Mouse (Mus musculus): ENCODE measurements at regions not wholly inside any gene's neighbourhood (a gene's known extent, or its start where the extent isn't known, plus 50 kb on each side); places are given as distances from the start of the nearest gene placed in this dataset.
A peak's percentile ranks its signal among the peaks of the same experiment; 100 is the strongest.

DNA sequence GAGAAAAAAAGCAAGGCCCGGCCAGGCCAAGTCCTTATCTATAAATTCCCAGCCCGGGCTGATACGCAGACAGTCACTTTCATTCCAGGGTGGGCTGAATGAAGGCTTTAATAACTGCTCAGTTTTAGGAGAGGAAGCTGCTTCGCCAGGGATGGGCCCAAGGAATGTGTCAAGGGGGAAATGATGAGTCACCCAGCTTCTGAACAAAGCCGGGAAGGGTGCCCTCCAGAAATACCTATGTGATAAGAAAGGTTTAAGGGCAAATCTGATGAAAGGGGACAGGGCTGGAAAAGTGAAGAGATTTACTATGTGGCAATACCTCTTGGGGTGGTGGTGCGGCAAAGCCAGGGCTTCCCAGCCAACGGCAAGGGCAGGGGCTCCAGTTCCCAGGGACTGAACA lies 145.6 kb downstream of the Samd5 start:
- no peaks in the 10 kb centered on the region for H3K4me1 ChIP-seq (ENCODE audit: control insufficient read depth, insufficient read depth, low read length)
- no peak overlapping the region for H3K4me3 ChIP-seq (ENCODE audit: insufficient read depth, low read depth, low read length)
- DNase-seq (ENCODE audit: extremely low read depth, low read depth, low spot score) = no peak
- H3K9ac ChIP-seq (ENCODE audit: low read depth, low read length) = no peak overlapping the region
- no peak overlapping the region for H3K27ac ChIP-seq (replicated peaks; ENCODE audit: insufficient read depth, low read depth, low read length)
- H3K79me2 ChIP-seq (ENCODE audit: control insufficient read depth, insufficient read depth, low read length) = no peaks in the 10 kb centered on the region
- no peaks in the 10 kb centered on the region for H3K27me3 ChIP-seq (ENCODE audit: control insufficient read depth, insufficient read depth, low read length)
- no peaks in the 10 kb centered on the region for H3K36me3 ChIP-seq (ENCODE audit: control insufficient read depth, insufficient read depth, low read length)
- TF ChIP-seq POLR2A (IDR thresholded peaks at IDR 0.05; ENCODE audit: extremely low read depth, insufficient read depth, low read length) (no peak), CTCF (IDR thresholded peaks at IDR 0.05; ENCODE audit: low read depth, low read length) (no peak)
- WGBS = 25% methylated on average over 7 of the region's 7 CpGs

DNA sequence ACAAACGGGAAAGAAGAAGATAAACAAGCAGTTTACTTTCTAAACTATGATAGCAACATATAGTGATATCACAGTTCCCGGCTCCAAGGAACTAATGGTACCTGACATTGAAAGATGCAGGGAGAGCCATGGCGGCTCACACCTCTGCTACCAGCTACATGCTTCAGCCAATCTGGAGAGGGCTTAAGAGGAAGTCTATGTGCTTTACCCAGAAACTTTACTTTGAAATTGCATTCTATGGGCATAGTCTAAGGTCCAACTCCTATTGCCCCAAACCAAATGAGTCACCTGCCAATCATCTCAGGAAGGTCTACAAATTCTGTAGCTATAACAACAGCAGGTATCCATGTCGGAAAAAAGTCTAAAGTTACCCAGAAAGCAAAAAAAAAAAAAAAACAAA lies 146.9 kb downstream of the Samd5 start:
- Histone ChIP-seq H3K36me3 (ENCODE audit: control insufficient read depth, insufficient read depth, low read length) (no peaks in the 10 kb centered on the region), H3K4me3 (ENCODE audit: insufficient read depth, low read depth, low read length) (no peak overlapping the region), H3K27me3 (ENCODE audit: control insufficient read depth, insufficient read depth, low read length) (no peaks in the 10 kb centered on the region), H3K79me2 (ENCODE audit: control insufficient read depth, insufficient read depth, low read length) (no peaks in the 10 kb centered on the region), H3K9ac (ENCODE audit: low read depth, low read length) (no peak overlapping the region), H3K27ac (replicated peaks; ENCODE audit: insufficient read depth, low read depth, low read length) (no peak overlapping the region), H3K4me1 (ENCODE audit: control insufficient read depth, insufficient read depth, low read length) (no peaks in the 10 kb centered on the region)
- 71% methylated on average over 4 of the region's 4 CpGs for WGBS
- no peak for TF ChIP-seq CTCF (IDR thresholded peaks at IDR 0.05; ENCODE audit: low read depth, low read length)
- no peak for TF ChIP-seq POLR2A (IDR thresholded peaks at IDR 0.05; ENCODE audit: extremely low read depth, insufficient read depth, low read length)
- no peak for DNase-seq (ENCODE audit: extremely low read depth, low read depth, low spot score)

DNA sequence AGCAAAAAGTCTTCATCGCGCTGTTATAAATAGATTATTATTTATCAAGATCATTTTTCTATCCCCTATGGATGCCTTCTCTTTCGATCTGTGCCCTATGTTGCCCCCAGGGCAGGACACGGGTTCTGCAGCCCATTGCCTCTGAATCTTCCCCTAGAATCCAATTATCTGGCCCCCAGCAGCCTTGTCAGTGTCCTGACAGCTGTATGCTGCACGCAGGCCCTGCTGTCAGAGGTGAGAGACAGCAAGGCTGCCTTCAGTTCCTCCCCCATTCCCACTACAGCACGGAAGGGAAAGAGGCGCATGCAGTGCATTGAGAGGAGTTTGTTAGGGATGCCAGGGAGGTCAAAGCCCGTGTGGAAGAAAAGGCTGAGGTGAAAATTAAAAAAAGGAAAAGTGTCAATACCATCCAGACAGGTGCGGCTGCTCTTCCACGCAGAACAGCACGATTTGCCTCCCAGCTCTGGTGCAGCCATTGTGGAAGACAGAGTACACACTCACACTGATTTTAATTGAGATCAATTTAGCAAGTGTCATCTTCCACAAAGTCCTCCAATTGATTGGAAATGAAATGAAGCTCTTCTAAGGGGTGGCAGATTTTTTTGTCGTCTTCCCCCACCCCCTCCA lies 165.1 kb downstream of the Samd5 start:
- 48% methylated on average over 12 of the region's 12 CpGs for WGBS
- H3K4me1 ChIP-seq (ENCODE audit: control insufficient read depth, insufficient read depth, low read length) = no peaks in the 10 kb centered on the region
- no peaks in the 10 kb centered on the region for H3K36me3 ChIP-seq (ENCODE audit: control insufficient read depth, insufficient read depth, low read length)
- H3K9ac ChIP-seq (ENCODE audit: low read depth, low read length) = no peak overlapping the region
- TF ChIP-seq CTCF (IDR thresholded peaks at IDR 0.05; ENCODE audit: low read depth, low read length) = no peak
- TF ChIP-seq POLR2A (IDR thresholded peaks at IDR 0.05; ENCODE audit: extremely low read depth, insufficient read depth, low read length) = no peak
- no peak overlapping the region for H3K27ac ChIP-seq (replicated peaks; ENCODE audit: insufficient read depth, low read depth, low read length)
- H3K4me3 ChIP-seq (ENCODE audit: insufficient read depth, low read depth, low read length) = no peak overlapping the region
- H3K79me2 ChIP-seq (ENCODE audit: control insufficient read depth, insufficient read depth, low read length) = no peaks in the 10 kb centered on the region
- no peak for DNase-seq (ENCODE audit: extremely low read depth, low read depth, low spot score)
- no peaks in the 10 kb centered on the region for H3K27me3 ChIP-seq (ENCODE audit: control insufficient read depth, insufficient read depth, low read length)

DNA sequence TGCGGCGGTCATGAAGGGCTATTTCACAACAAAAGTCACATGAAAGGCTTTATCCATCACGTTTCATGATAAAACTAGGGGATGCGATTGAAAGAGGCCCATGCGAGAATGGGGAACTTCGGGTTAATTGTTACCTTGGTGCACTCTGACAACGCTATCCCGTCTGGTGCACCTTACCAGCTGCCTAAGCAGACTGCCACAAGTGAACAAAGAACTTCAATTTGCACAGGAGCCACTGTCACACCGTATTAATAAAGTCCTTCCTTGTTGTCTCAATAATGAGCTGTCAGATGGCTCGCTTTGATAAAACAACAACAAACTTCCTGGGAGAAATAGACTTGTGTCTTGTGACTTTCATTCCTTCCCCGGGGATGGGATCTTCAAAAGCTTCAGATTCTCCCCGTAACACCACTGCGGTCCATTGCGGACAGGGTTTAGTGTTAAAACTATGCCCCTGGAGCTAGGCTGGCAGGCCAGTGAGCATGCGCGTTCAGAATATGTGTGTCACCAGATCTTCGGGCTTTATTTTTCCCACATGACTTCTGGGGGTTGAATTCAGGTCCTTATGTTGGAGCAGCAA lies 165.8 kb downstream of the Samd5 start:
- Histone ChIP-seq H3K4me3 (ENCODE audit: insufficient read depth, low read depth, low read length) (no peak overlapping the region), H3K27me3 (ENCODE audit: control insufficient read depth, insufficient read depth, low read length) (no peaks in the 10 kb centered on the region), H3K36me3 (ENCODE audit: control insufficient read depth, insufficient read depth, low read length) (no peaks in the 10 kb centered on the region), H3K9ac (ENCODE audit: low read depth, low read length) (no peak overlapping the region), H3K79me2 (ENCODE audit: control insufficient read depth, insufficient read depth, low read length) (no peaks in the 10 kb centered on the region), H3K4me1 (ENCODE audit: control insufficient read depth, insufficient read depth, low read length) (no peaks in the 10 kb centered on the region), H3K27ac (replicated peaks; ENCODE audit: insufficient read depth, low read depth, low read length) (no peak overlapping the region)
- TF ChIP-seq CTCF (IDR thresholded peaks at IDR 0.05; ENCODE audit: low read depth, low read length) (no peak), POLR2A (IDR thresholded peaks at IDR 0.05; ENCODE audit: extremely low read depth, insufficient read depth, low read length) (no peak)
- WGBS = 62% methylated on average over 17 of the region's 17 CpGs
- DNase-seq (ENCODE audit: extremely low read depth, low read depth, low spot score) = no peak

DNA sequence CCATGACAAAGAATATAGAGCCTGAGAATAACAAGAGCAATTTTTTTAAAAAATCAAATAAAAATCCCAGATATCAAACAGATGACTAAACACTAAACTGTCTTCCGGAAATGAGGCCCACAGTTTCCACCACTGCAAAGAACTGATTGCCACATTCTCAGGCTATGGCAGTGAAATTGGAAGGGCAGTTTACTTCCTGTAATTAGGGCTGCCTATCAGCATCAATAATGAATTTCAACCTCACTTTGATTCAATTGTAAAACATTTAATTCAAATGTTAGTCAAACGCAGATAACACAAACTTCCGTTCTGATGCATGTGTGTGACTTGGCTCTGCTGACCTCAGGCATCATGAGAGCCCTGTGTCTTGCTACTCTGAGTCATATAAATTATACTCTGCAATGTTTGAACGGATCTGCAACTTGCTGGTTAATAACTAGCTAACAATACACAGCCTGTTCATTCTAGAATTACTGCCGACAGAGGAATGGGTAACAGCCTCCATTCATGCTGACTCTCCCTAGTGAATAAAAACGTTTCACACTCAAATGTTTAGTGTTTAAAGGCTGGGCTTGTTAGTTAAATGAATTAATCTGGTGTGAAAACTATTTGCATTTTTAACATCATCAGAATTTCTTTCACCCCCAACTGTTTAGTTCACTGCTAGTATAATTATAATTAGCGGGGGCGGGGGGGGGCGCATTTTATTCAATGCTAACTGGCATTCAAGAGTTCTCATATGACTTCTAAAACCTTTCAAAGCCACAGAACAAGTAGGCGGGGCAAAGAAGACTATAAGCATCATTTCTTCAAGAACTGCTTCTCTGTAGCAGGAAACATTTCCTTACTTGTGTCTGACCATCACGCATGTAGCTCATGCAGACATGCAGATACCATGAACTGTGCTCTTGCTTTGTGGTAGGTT lies 171.2 kb downstream of the Samd5 start:
- Histone ChIP-seq H3K79me2 (ENCODE audit: control insufficient read depth, insufficient read depth, low read length) (no peaks in the 10 kb centered on the region), H3K4me1 (ENCODE audit: control insufficient read depth, insufficient read depth, low read length) (no peaks in the 10 kb centered on the region; the same call in 1 of the 2 replicates), H3K9ac (ENCODE audit: low read depth, low read length) (no peak overlapping the region), H3K27ac (replicated peaks; ENCODE audit: insufficient read depth, low read depth, low read length) (no peak overlapping the region), H3K4me3 (ENCODE audit: insufficient read depth, low read depth, low read length) (no peak overlapping the region), H3K36me3 (ENCODE audit: control insufficient read depth, insufficient read depth, low read length) (no peaks in the 10 kb centered on the region), H3K27me3 (ENCODE audit: control insufficient read depth, insufficient read depth, low read length) (no peaks in the 10 kb centered on the region)
- TF ChIP-seq CTCF (IDR thresholded peaks at IDR 0.05; ENCODE audit: low read depth, low read length) (no peak), POLR2A (IDR thresholded peaks at IDR 0.05; ENCODE audit: extremely low read depth, insufficient read depth, low read length) (no peak)
- DNase-seq (ENCODE audit: extremely low read depth, low read depth, low spot score) = peak; percentile 6
- 64% methylated on average over 11 of the region's 11 CpGs for WGBS
